Comparison of ENCODE assay signal across 10 mouse cellular contexts in genomic region chr15:5915261-5915660, GRCm38 (mm10).
DNase-seq lines count a peak whose midpoint lies in the region; ATAC-seq and TF ChIP-seq lines count a peak whose summit lies in the region.
"Had no signal": no experiment of that assay in that cellular context is flagged by ENCODE, and none has a peak within 500 bp of the region (broad histone marks: within the 10 kb centered on the region; RNA-seq: fewer than 3 reads in every experiment).

No protein-coding gene starts in this region.

- no peak overlapping the region for H3K4me3 ChIP-seq in MEL (ENCODE audit: control insufficient read depth in 1 of 2, insufficient read depth in 1 of 2, low read depth in 2 of 2, low read length in 2 of 2)
- no peak overlapping the region for H3K4me3 ChIP-seq in embryonic facial prominence, embryonic 11.5 days (ENCODE audit: low read depth, low read length)
- H3K4me3 ChIP-seq in lung, adult 2 months (replicated peaks; ENCODE audit: extremely low read depth, low read depth, low read length) = no peak overlapping the region
- H3K4me3 ChIP-seq: liver, embryonic 15.5 days; stomach, embryonic 15.5 days had no signal

- no peaks in the 10 kb centered on the region for H3K4me1 ChIP-seq in MEL (ENCODE audit: control insufficient read depth in 1 of 2, insufficient read depth in 2 of 2, low read length in 2 of 2)
- no peaks in the 10 kb centered on the region for H3K4me1 ChIP-seq in embryonic facial prominence, embryonic 11.5 days (ENCODE audit: control insufficient read depth, insufficient read depth, low read length)
- no peaks in the 10 kb centered on the region for H3K4me1 ChIP-seq in lung, adult 2 months (ENCODE audit: control insufficient read depth, insufficient read depth, low read length)
- H3K4me1 ChIP-seq: liver, embryonic 15.5 days; stomach, embryonic 15.5 days had no signal

- H3K27me3 ChIP-seq in MEL (ENCODE audit: control insufficient read depth in 1 of 2, insufficient read depth in 2 of 2, low read length in 2 of 2) = no peaks in the 10 kb centered on the region; a peak in 1 of 4 replicates
- H3K27me3 ChIP-seq in embryonic facial prominence, embryonic 11.5 days (ENCODE audit: control insufficient read depth, insufficient read depth, low read length) = no peaks in the 10 kb centered on the region
- H3K27me3 ChIP-seq: liver, embryonic 15.5 days; stomach, embryonic 15.5 days had no signal

- TF ChIP-seq EP300 in MEL (IDR thresholded peaks at IDR 0.05; ENCODE audit: low read depth in 1 of 2, low read length in 2 of 2) = no peak

- H3K79me2 ChIP-seq in MEL (ENCODE audit: control insufficient read depth, insufficient read depth, low read length, poor library complexity) = no peaks in the 10 kb centered on the region

- peak; percentile 18 to 56 (median 22); a peak in 4 of 6 replicates for TF ChIP-seq CTCF in MEL (IDR thresholded peaks at IDR 0.05 in 2 of 3, conservative IDR thresholded peaks at IDR 0.05 in 1 of 3; ENCODE audit: control insufficient read depth in 1 of 3, insufficient read depth in 1 of 3, low read depth in 2 of 3, low read length in 3 of 3, poor library complexity in 1 of 3, severe bottlenecking in 1 of 3)
- TF ChIP-seq CTCF in lung, adult 2 months (IDR thresholded peaks at IDR 0.05; ENCODE audit: insufficient read depth, low read length) = 0 out of 2 replicates have a peak, but pooled peaks have one; percentile 11

- H3K9me3 ChIP-seq in MEL (replicated peaks; ENCODE audit: insufficient read depth, low read length) = no peaks in the 10 kb centered on the region
- H3K9me3 ChIP-seq in embryonic facial prominence, embryonic 11.5 days (replicated peaks; ENCODE audit: control insufficient read depth, low read length) = no peaks in the 10 kb centered on the region
- H3K9me3 ChIP-seq: liver, embryonic 15.5 days; stomach, embryonic 15.5 days had no signal

- H3K4me2 ChIP-seq in embryonic facial prominence, embryonic 11.5 days (ENCODE audit: low read depth, low read length) = no peak overlapping the region
- H3K4me2 ChIP-seq: liver, embryonic 15.5 days; stomach, embryonic 15.5 days had no signal

- no peak for TF ChIP-seq POLR2A in MEL (IDR thresholded peaks at IDR 0.05; ENCODE audit: control insufficient read depth in 1 of 2, insufficient read depth in 1 of 2, low read depth in 1 of 2, low read length in 2 of 2, poor library complexity in 1 of 2)
- TF ChIP-seq POLR2A in lung, adult 2 months (IDR thresholded peaks at IDR 0.05; ENCODE audit: borderline replicate concordance, extremely low read depth, low read depth, low read length) = no peak

- TF ChIP-seq RAD21 in MEL (IDR thresholded peaks at IDR 0.05; ENCODE audit: low read depth, low read length) = peak; percentile 55

- ATAC-seq in embryonic facial prominence, embryonic 11.5 days (replicated peaks; ENCODE audit: insufficient number of reproducible peaks, low FRiP score, low TSS enrichment, low read depth) = no peak

- H3K36me3 ChIP-seq in MEL (ENCODE audit: control insufficient read depth in 1 of 2, insufficient read depth in 2 of 2, low read length in 2 of 2) = no peaks in the 10 kb centered on the region
- H3K36me3 ChIP-seq in embryonic facial prominence, embryonic 11.5 days (replicated peaks; ENCODE audit: control insufficient read depth, insufficient read depth, low read depth, low read length) = no peaks in the 10 kb centered on the region
- H3K36me3 ChIP-seq: liver, embryonic 15.5 days; stomach, embryonic 15.5 days had no signal

- WGBS in embryonic facial prominence, embryonic 11.5 days = 11% methylated on average over 2 of the region's 2 CpGs
- WGBS in lung, adult 2 months = 2% methylated on average over 2 of the region's 2 CpGs

- no peak overlapping the region for H3K27ac ChIP-seq in MEL (ENCODE audit: control insufficient read depth, low read depth, low read length)
- no peak overlapping the region for H3K27ac ChIP-seq in embryonic facial prominence, embryonic 11.5 days (replicated peaks; ENCODE audit: low read depth, low read length)
- H3K27ac ChIP-seq: liver, embryonic 15.5 days; stomach, embryonic 15.5 days had no signal

- DNase-seq in adrenal gland, adult 2 months = peak; percentile 15
- no peak for DNase-seq in adrenal gland, postnatal 25 days
- peak; percentile 22 to 29 for DNase-seq in left cerebral cortex, adult 18-20 months (ENCODE audit: low spot score in 2 of 2)
- DNase-seq in left cerebral cortex, adult 8-10 months (ENCODE audit: low spot score in 2 of 2) = no peak
- peak; percentile 26 for DNase-seq in MEL (ENCODE audit: low read depth, low spot score)
- peak; percentile 76 for DNase-seq in embryonic facial prominence, embryonic 11.5 days (ENCODE audit: low spot score)
- no peak for DNase-seq in lung, adult 2 months
- peak; percentile 10 for DNase-seq in telencephalon, adult 2 months (ENCODE audit: low read depth, low spot score)

- no peak overlapping the region for H3K9ac ChIP-seq in MEL (ENCODE audit: control insufficient read depth, low read depth, low read length, poor library complexity, severe bottlenecking)
- H3K9ac ChIP-seq in embryonic facial prominence, embryonic 11.5 days (replicated peaks; ENCODE audit: low read length) = no peak overlapping the region
- H3K9ac ChIP-seq: liver, embryonic 15.5 days; stomach, embryonic 15.5 days had no signal

TF ChIP-seq in MEL, 35 proteins besides CTCF, POLR2A, EP300 and RAD21:
- no peak for TF ChIP-seq HCFC1 (IDR thresholded peaks at IDR 0.05; ENCODE audit: low read depth, low read length)
- peak; percentile 81 for TF ChIP-seq SMC3 (IDR thresholded peaks at IDR 0.05; ENCODE audit: low read depth, low read length)
- TF ChIP-seq ZC3H11A (IDR thresholded peaks at IDR 0.05; ENCODE audit: low read depth, low read length) = peak; percentile 39

Comparison
In these comparisons a context has a peak if more than half of its experiments do, and no peak if none do; other contexts are left out.
1. DNase-seq: peak in adrenal gland, adult 2 months (single experiment), left cerebral cortex, adult 18-20 months (2 of 2), MEL (single experiment), embryonic facial prominence, embryonic 11.5 days (single experiment) and telencephalon, adult 2 months (single experiment); none in adrenal gland, postnatal 25 days (single experiment), left cerebral cortex, adult 8-10 months (0 of 2) and lung, adult 2 months (single experiment).